Mouse (Mus musculus) megakaryocyte, embryonic 14.5 days (primary cell): ENCODE data around the gene Ankk1.

ENCODE experiments used
- FLI1 ChIP-seq: IDR thresholded peaks from 2 replicates; pipeline ENCODE4 v1.6.1; 2012; ENCODE audit warnings: low read length, inconsistent platforms, mixed read lengths
- GATA1 ChIP-seq: IDR thresholded peaks from 3 replicates; pipeline ENCODE4 v1.6.1; 2012; ENCODE audit warnings: mixed read lengths, low read length, inconsistent platforms, borderline replicate concordance

GRCm38 (mm10) chr9:49450491-49450890 is 23.7 kb upstream of the Ankk1 start:
- TF ChIP-seq FLI1 (no peak), GATA1 (no peak)
